Mouse (Mus musculus): ENCODE results near the gene Mis18a.
A peak's percentile ranks its signal among the peaks of the same experiment; 100 is the strongest.

Gene Mis18a

DNA sequence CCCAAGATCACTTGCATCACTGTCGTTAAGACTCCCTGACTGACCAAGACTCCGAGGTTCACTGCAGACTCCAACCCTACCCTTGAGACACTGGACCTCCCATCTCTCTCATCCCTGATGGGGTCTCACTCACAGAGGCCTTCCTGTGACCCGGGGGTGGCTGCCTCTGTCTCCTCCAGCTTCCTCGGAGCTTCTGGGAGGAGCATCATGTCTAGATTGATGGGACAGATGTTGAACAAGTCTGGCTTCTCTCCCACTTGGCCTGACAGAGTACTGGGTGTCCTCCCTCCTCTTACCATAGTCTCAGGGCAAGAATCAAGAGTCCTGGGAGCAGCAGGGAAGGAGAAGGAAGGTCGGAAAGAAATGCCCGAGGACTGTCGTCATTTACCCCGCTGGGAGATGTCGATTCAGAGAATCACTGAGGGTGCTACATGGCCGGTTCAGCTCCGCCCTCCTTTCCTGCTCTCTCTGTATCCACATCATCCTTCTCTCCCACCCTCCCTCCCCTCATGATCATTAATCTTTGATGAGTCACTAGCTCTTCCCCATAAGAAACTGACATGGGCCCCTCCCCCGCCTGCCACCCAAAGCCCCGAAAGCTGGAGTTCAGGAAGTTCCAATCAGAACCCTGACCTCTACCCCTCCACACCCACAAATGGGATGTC, 22.9 kb downstream of the Mis18a start:
- DNase-seq (ENCODE audit: low read depth, low spot score) = no peak

- no peak for DNase-seq (ENCODE audit: low read depth, low spot score)
These were observed 23.6 kb downstream of the Mis18a start for GRCm38 (mm10) chr16:90703646-90704045.

GRCm38 (mm10) chr16:90701541-90701940, 25.7 kb downstream of the Mis18a start:
- peak; percentile 79 for DNase-seq (ENCODE audit: low read depth, low spot score)

GRCm38 (mm10) chr16:90699390-90699789, 27.8 kb downstream of the Mis18a start:
- DNase-seq (ENCODE audit: low read depth, low spot score) = no peak

DNA sequence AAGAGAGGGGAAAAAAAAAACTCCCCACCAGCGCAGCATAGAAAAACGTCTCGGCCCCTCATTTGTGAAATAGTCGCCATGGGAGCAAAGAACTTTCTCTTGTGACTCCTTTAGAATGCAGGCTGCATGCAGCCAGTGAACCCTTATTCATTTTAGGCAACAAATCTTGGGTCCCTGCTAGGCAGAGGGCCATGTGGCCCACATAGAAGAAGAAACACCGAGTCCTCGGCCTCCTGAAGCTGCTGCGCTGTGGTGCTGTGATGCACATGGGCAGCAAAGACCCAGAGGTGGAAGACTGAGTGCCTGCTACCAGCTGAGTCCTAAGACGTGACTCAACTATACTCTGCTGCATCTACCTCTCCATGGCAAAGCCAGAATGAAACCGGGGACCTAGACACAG, 30.9 kb downstream of the Mis18a start:
- DNase-seq (ENCODE audit: low read depth, low spot score) = no peak

DNA sequence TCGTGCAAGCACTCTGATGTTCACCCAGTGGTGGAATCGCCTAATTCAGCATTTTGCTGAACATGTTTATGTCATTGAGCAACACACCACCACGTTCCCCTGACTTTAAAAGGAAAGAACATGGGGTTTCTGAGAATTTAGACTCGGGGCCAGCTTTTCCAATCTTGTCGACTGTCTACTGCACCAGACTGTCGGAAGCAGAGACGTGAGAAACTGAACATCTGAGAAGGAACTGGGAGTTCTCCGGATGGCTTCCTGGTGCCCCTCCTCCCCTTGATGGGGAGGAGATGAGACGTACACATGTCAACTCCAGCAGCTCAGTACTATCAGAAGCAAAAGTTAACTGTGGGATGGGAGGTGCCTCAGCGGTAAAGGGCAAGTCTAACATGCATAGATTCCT, 32.1 kb downstream of the Mis18a start:
- DNase-seq (ENCODE audit: low read depth, low spot score) = no peak

- DNase-seq (ENCODE audit: low read depth, low spot score) = peak; percentile 91
These were observed 32.5 kb downstream of the Mis18a start for GRCm38 (mm10) chr16:90694719-90695118.

DNA sequence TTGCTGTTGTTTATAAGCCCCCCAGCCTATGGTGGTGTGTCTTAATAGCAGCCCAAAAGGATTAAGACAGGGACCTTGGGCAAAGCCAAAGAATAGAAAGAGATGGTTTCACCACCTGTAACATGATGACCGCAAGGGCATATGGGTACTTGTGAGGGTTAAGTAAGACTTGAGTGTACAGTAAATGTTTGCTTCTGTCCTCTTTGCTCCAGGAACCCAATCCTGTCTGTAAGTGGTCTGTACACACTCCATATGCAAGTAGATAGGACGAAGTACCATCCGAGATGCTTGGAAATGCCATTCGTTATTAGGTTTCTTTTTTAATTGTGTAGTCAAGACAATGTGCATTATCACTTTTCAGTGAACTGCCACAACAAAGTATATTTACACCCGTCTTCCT, 33.6 kb downstream of the Mis18a start:
- DNase-seq (ENCODE audit: low read depth, low spot score) = no peak

- no peak for DNase-seq (ENCODE audit: low read depth, low spot score)
These were observed 34.4 kb downstream of the Mis18a start for GRCm38 (mm10) chr16:90692704-90693385.

- no peak for DNase-seq (ENCODE audit: low read depth, low spot score)
These were observed 39.4 kb downstream of the Mis18a start for GRCm38 (mm10) chr16:90687687-90688263.

DNA sequence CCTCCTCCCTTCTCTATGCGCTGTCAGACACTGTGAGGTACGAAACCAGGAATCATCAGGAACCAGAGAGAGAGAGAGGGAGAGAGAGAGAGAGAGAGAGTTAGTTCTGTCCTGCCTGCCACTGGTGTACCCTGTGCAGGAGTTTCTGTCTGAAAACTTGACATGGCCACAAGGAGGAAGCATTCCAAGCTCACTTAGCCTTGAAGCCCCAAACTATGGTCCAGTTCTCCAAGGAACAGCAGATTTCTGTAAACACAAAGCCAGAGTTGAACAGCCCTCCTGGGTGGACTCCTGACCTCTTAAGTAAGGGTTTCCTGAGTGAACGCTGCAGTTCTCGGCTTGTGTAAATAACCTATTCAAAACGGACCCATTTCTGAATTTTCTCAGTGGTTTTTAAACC, 40.2 kb downstream of the Mis18a start:
- DNase-seq (ENCODE audit: low read depth, low spot score) = no peak

DNA sequence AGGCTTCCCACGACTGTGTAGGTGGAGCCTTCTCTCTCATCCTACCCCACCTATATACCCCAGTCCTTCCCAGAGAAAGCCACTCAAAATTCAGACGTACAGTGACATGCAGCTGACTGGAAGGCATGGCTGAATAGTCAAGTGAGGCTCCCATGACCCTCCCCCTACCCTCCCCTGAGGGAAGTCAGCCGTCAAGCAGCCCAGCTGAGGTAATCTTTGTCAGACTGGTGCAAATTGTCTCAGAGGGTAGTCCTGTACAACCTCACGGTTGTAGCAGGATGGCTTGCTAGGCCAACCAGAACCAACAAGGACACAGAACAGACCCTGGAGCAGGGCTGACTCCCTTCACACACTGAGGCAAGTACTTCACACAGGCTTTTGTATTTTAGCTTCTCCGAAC, 43.1 kb downstream of the Mis18a start:
- no peak for DNase-seq (ENCODE audit: low read depth, low spot score)

DNA sequence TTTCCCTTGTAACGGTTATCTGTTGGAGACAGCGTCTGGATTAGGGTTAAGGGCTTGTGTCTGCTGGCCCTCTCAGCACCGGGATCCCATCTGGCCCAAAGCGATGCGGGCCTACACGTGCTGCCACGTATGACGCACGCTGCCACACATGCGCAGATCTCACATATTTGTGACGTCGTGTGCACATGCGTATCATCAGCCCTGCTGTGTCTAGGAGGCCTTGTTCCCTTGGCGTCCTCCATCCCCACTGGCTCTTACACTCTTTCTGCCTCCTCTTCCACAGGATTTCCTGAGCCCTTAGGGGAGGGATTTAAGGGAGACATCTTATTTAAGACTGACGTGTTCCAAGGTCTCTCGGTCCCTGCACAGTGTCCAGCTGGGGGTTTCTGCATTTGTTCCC, 47.2 kb downstream of the Mis18a start:
- no peak for DNase-seq (ENCODE audit: low read depth, low spot score)

DNA sequence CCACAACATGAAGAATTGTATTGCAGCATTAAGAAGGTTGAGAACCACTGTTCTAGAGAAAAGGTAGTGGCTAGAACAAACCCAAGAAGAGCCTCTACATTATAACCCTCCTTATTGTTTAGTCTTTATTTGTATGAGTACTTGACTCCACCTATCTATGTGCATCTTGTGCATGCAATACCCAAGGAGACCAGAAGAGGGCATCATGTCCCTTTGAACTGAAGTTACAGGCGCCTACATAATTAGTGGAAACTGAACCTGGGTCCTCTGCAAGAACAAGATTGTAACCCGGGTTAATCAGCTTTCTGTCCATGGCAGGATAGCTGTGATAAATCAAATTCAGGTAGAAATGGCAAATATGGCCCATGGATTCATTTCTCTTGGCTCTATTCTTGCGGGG, 48.4 kb downstream of the Mis18a start:
- DNase-seq (ENCODE audit: low read depth, low spot score) = peak; percentile 86

- DNase-seq (ENCODE audit: low read depth, low spot score) = no peak
These were observed 50.2 kb downstream of the Mis18a start for GRCm38 (mm10) chr16:90676920-90677574.

DNA sequence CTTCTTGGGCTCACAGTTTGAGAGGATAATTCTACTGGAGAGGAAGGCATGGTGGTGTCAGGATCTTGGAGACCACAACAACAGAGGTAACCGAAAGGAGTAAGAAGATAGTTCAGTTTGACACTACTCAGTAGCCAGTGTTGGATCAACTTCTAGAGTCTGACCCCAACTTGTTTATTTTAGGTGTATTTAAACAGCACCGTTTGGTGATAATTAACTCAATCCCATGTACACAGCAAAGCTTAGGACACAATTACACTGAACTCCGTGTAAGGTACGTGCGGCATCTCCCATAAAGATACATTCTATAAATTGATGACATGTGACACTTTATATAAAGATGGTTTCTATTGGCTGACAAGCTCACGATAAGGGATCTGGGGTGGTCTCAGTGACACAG, 52.6 kb downstream of the Mis18a start:
- no peak for DNase-seq (ENCODE audit: low read depth, low spot score)

- DNase-seq (ENCODE audit: low read depth, low spot score) = peak; percentile 67
These were observed 53.5 kb downstream of the Mis18a start for GRCm38 (mm10) chr16:90673507-90674354.
